Mouse (Mus musculus): Measurements from ENCODE around the gene Hist1h4h. TPM values are rescaled to one million over a fixed set of nuclear protein-coding genes. Genes with fewer than 3 reads are reported as not detected.

Gene Hist1h4h
- polyA plus RNA-seq, 1 experiment, result 21.5 TPM

DNA sequence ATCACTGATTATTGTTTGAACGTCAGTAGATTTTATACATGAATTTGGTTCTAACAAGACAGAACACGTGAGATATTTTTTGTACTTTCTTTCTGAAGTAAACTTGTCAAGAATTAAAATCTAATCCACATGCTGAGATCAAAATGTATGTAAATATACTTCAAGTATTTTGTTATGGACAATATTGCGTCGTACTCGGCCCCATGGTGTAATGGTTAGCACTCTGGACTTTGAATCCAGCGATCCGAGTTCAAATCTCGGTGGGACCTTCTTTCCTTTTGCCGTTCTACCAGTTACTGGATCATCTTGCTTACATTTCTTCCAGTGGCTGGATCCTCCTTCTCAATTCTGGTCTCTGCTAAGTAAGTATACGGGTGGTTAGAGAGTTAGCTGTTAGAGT lies 11.4 kb upstream of the Hist1h4h start:
- Histone ChIP-seq H3K36me3 (ENCODE audit: control insufficient read depth, insufficient read depth) (no peaks in the 10 kb centered on the region), H3K79me2 (ENCODE audit: control insufficient read depth, insufficient read depth) (no peaks in the 10 kb centered on the region), H3K27me3 (ENCODE audit: control insufficient read depth, insufficient read depth, insufficient read length) (no peaks in the 10 kb centered on the region), H3K4me3 (peak overlapping the region; percentile 29), H3K4me2 (ENCODE audit: low read depth) (peak overlapping the region; percentile 88), H3ac (ENCODE audit: control insufficient read depth, insufficient read length) (no peak overlapping the region)
- TF ChIP-seq MAX (IDR thresholded peaks at IDR 0.05; ENCODE audit: low read depth), result no peak
- no peak for TF ChIP-seq MYOG (IDR thresholded peaks at IDR 0.05; ENCODE audit: control insufficient read depth in 1 of 3, insufficient read depth in 1 of 3, insufficient read length in 2 of 3, low read depth in 2 of 3)
- TF ChIP-seq TCF12 (IDR thresholded peaks at IDR 0.05; ENCODE audit: insufficient read depth, poor library complexity, severe bottlenecking), result no peak
- TF ChIP-seq E2F4 (IDR thresholded peaks at IDR 0.05; ENCODE audit: insufficient read depth), result no peak

DNA sequence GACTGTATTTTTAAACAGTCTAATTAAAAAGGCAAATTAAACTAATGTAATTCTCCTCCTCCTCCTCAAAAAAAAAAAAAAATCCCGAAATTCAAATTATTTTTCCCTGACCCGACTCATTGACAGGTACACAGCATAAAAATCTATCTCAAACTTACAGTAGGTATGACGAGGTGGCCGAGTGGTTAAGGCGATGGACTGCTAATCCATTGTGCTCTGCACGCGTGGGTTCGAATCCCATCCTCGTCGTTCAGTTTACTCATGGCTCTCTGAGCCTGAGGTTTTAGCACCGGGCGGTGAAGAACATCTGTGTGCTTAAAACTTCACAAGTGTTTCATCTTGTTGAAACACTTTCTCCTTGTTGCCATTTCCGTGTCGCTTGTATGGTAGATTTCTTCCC lies 9.1 kb upstream of the Hist1h4h start:
- H3K4me3 ChIP-seq, result no peak overlapping the region
- TF ChIP-seq CEBPB (IDR thresholded peaks at IDR 0.05; ENCODE audit: insufficient read depth, poor library complexity, severe bottlenecking) (0 out of 2 replicates have a peak, but pooled peaks have one; percentile 16), REST (IDR thresholded peaks at IDR 0.05; ENCODE audit: insufficient read depth, insufficient read length) (no peak), POLR2AphosphoS2 (IDR thresholded peaks at IDR 0.05; ENCODE audit: insufficient read length, low read depth) (no peak)
- no peaks in the 10 kb centered on the region for H3K79me2 ChIP-seq (ENCODE audit: control insufficient read depth, insufficient read depth)
- no peak overlapping the region for H3ac ChIP-seq (ENCODE audit: control insufficient read depth, insufficient read length)
- H3K36me3 ChIP-seq (ENCODE audit: control insufficient read depth, insufficient read depth), result no peaks in the 10 kb centered on the region
- H3K27me3 ChIP-seq (ENCODE audit: control insufficient read depth, insufficient read depth, insufficient read length), result no peaks in the 10 kb centered on the region
- H3K4me2 ChIP-seq (ENCODE audit: low read depth), result peak overlapping the region; percentile 45

DNA sequence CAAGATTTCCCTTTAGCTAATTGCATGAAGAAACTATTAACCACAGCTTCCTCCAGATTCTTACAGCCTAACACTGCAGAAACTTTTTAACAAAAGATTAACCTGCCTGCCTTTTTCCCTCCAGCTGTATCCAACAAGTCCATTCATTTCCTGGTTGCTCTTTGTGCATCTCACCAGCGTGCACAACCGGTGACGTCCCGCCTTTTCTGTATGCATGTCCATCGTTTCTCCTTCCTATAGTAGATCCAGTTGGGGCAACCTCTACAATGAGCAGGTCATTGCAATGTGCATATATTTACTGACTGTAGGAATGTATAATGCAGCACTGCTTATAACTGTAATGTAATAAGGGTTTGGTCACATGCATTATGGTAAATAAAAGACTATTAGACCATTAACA lies 6.9 kb upstream of the Hist1h4h start:
- no peaks in the 10 kb centered on the region for H3K79me2 ChIP-seq (ENCODE audit: control insufficient read depth, insufficient read depth)
- no peak overlapping the region for H3ac ChIP-seq (ENCODE audit: control insufficient read depth, insufficient read length)
- H3K27me3 ChIP-seq (ENCODE audit: control insufficient read depth, insufficient read depth, insufficient read length), result no peaks in the 10 kb centered on the region
- TF ChIP-seq MYOG (IDR thresholded peaks at IDR 0.05; ENCODE audit: control insufficient read depth in 1 of 3, insufficient read depth in 1 of 3, insufficient read length in 2 of 3, low read depth in 2 of 3) (no peak), MAX (IDR thresholded peaks at IDR 0.05; ENCODE audit: low read depth) (no peak), POLR2A (IDR thresholded peaks at IDR 0.05; ENCODE audit: insufficient read length, low read depth) (no peak), TCF12 (IDR thresholded peaks at IDR 0.05; ENCODE audit: insufficient read depth, poor library complexity, severe bottlenecking) (no peak), REST (IDR thresholded peaks at IDR 0.05; ENCODE audit: insufficient read depth, insufficient read length) (no peak), TCF3 (IDR thresholded peaks at IDR 0.05; ENCODE audit: insufficient read length, low read depth) (no peak), SRF (IDR thresholded peaks at IDR 0.05; ENCODE audit: control insufficient read depth, insufficient read length, low read depth) (no peak), MYOD1 (IDR thresholded peaks at IDR 0.05; ENCODE audit: control insufficient read depth in 1 of 3, insufficient read length in 2 of 3, low read depth in 2 of 3) (no peak), CEBPB (IDR thresholded peaks at IDR 0.05; ENCODE audit: insufficient read depth, poor library complexity, severe bottlenecking) (no peak), USF1 (IDR thresholded peaks at IDR 0.05; ENCODE audit: low read depth) (no peak), POLR2AphosphoS2 (IDR thresholded peaks at IDR 0.05; ENCODE audit: insufficient read length, low read depth) (no peak), E2F4 (IDR thresholded peaks at IDR 0.05; ENCODE audit: insufficient read depth) (no peak)
- H3K4me3 ChIP-seq, result no peak overlapping the region
- no peaks in the 10 kb centered on the region for H3K36me3 ChIP-seq (ENCODE audit: control insufficient read depth, insufficient read depth)
- H3K4me2 ChIP-seq (ENCODE audit: low read depth), result no peak overlapping the region

DNA sequence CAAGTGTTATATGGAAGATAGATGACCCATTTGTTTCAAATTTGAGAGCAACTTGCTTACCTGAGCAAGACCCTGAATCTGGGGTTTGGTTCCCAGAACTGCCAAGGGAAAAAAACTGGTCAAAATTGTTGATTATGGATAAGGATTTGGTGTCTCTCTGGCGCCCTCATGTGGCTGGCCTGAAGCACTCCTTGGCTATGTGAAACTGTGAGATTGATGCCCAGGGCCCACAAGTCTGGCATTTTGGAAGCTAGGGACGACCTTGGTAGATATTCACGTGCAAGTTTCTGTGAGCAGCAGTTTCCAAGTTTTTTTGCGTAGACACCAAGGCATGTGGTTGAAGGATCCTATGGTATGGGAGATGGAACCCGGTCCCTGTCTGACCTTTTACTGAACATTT lies 6.2 kb upstream of the Hist1h4h start:
- Histone ChIP-seq H3ac (ENCODE audit: control insufficient read depth, insufficient read length) (no peak overlapping the region), H3K27me3 (ENCODE audit: control insufficient read depth, insufficient read depth, insufficient read length) (no peaks in the 10 kb centered on the region), H3K4me2 (ENCODE audit: low read depth) (peak overlapping the region; percentile 49), H3K36me3 (ENCODE audit: control insufficient read depth, insufficient read depth) (no peaks in the 10 kb centered on the region), H3K79me2 (ENCODE audit: control insufficient read depth, insufficient read depth) (no peaks in the 10 kb centered on the region), H3K4me3 (no peak overlapping the region)
- TF ChIP-seq CEBPB (IDR thresholded peaks at IDR 0.05; ENCODE audit: insufficient read depth, poor library complexity, severe bottlenecking), result no peak
- TF ChIP-seq USF1 (IDR thresholded peaks at IDR 0.05; ENCODE audit: low read depth), result no peak
- no peak for TF ChIP-seq SRF (IDR thresholded peaks at IDR 0.05; ENCODE audit: control insufficient read depth, insufficient read length, low read depth)
- TF ChIP-seq MYOD1 (IDR thresholded peaks at IDR 0.05; ENCODE audit: control insufficient read depth in 1 of 3, insufficient read length in 2 of 3, low read depth in 2 of 3), result no peak
- TF ChIP-seq TCF3 (IDR thresholded peaks at IDR 0.05; ENCODE audit: insufficient read length, low read depth), result no peak
- no peak for TF ChIP-seq POLR2AphosphoS2 (IDR thresholded peaks at IDR 0.05; ENCODE audit: insufficient read length, low read depth)
- TF ChIP-seq MYOG (IDR thresholded peaks at IDR 0.05; ENCODE audit: control insufficient read depth in 1 of 3, insufficient read depth in 1 of 3, insufficient read length in 2 of 3, low read depth in 2 of 3), result no peak
- TF ChIP-seq TCF12 (IDR thresholded peaks at IDR 0.05; ENCODE audit: insufficient read depth, poor library complexity, severe bottlenecking), result no peak
- TF ChIP-seq E2F4 (IDR thresholded peaks at IDR 0.05; ENCODE audit: insufficient read depth), result no peak
- no peak for TF ChIP-seq REST (IDR thresholded peaks at IDR 0.05; ENCODE audit: insufficient read depth, insufficient read length)
- TF ChIP-seq MAX (IDR thresholded peaks at IDR 0.05; ENCODE audit: low read depth), result no peak
- TF ChIP-seq POLR2A (IDR thresholded peaks at IDR 0.05; ENCODE audit: insufficient read length, low read depth), result no peak

DNA sequence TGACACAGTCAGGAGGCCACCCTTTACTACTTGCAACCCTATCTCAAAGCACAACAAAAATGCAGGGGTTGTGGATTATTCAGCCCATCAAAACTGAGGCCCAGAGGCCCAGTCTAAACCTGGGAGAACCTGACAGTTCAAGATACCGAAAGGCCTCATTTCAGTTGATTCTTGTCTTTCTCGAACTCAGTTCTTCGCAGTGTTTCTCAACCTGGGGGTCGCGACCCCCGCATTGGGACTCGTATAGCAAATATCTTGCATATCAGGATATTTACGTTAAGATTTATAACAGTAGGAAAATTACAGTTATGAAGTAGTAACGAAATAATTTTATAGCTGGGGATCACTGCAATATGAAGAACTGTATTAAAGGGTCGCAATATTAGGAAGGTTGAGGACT lies 4.9 kb upstream of the Hist1h4h start:
- Histone ChIP-seq H3K79me2 (ENCODE audit: control insufficient read depth, insufficient read depth) (no peaks in the 10 kb centered on the region), H3ac (ENCODE audit: control insufficient read depth, insufficient read length) (no peak overlapping the region), H3K36me3 (ENCODE audit: control insufficient read depth, insufficient read depth) (no peaks in the 10 kb centered on the region), H3K4me2 (ENCODE audit: low read depth) (peak overlapping the region; percentile 86), H3K4me3 (peak overlapping the region; percentile 14), H3K27me3 (ENCODE audit: control insufficient read depth, insufficient read depth, insufficient read length) (no peaks in the 10 kb centered on the region)
- TF ChIP-seq E2F4 (IDR thresholded peaks at IDR 0.05; ENCODE audit: insufficient read depth), result no peak
- no peak for TF ChIP-seq CEBPB (IDR thresholded peaks at IDR 0.05; ENCODE audit: insufficient read depth, poor library complexity, severe bottlenecking)
